Mouse (Mus musculus): ENCODE results near the gene Spag9.

Gene Spag9

DNA sequence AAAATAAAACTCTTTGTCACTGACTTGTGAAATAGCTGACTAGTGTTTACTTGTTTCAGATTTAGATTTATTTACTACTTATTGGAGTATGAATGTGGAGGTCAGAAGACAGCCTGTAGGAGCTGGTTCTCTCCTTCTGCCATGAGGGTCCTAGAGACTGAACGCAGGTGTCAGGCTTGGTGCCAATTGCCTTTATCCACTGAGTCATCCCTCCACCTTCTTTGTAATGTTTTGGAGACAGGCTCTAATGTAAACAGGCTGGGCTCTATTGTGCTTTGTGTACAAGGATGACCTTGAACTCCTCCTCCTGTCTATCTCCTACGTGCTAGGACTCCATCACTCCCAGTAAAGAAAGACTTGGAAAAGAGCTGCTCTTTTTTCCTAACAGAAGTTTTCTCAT is 51.4 kb downstream of the Spag9 start:
- DNase-seq (ENCODE audit: low spot score in 2 of 2) = no peak

GRCm38 (mm10) chr11:94054176-94054575 is 58.3 kb downstream of the Spag9 start:
- DNase-seq (ENCODE audit: low spot score in 2 of 2) = no peak

DNA sequence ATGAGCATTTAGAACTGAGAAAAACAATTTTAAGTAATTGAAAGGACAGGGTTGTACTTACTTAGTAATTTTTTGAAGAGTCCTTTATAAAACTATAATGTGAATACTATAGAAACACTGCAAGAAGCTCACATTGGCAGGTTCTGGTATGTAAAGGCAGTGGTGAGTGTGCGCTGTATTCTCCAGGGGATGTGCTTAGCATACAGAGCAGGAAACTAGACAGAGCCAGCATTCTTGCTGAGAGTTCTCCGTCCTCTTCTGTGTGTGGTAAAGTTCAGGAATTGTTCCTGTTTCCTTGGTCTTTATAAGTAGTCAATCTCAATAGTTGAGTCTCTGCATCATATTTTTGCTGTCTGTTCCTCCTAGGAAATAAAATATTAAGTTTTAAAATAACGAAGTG is 59.0 kb downstream of the Spag9 start:
- DNase-seq (ENCODE audit: low spot score in 2 of 2) = no peak

DNA sequence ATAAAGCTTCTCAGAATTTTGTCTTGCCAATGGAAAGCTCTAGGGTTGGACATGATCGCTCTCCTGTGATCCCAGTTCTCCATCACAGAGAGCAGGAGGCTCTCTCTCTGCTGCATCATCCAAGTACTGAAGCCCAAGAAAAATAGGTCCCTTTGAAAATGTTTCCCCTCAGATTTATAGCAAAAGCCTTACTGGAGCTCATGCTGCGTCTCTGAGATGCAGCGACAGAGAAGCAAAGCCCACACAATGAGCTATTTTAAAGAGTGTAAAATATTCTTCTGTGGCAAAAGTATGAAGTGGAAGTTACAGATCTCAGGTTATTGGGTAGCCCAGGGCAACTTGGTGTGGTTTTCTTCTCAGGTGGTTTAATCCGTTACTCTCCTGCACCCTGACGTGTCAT is 68.0 kb downstream of the Spag9 start:
- DNase-seq (ENCODE audit: low spot score in 2 of 2) = no peak

DNA sequence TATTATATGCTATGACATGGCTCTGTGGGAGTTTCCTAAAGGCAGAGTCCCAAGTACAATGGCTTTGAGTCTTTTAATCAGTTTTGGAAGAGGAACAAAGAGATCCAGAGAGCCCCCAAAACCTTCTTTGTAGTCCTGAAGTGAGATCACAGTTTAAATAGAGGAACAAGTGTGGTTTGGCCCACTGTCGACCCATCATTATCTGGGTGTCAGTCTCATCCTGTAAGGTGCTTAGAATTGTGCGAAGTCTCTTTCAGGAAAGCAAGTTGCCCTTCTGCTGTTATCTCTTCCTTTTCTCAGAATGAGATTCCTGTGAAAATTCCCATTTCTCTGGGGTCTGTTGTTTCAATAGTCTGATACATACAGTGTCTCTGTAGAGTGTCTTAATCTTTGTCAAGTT is 74.6 kb downstream of the Spag9 start:
- DNase-seq (ENCODE audit: low spot score in 2 of 2) = no peak

- DNase-seq (ENCODE audit: low spot score in 2 of 2) = peak in 1 of 2 experiments; percentile 4
These were observed 77.4 kb downstream of the Spag9 start for GRCm38 (mm10) chr11:94073283-94073682.

DNA sequence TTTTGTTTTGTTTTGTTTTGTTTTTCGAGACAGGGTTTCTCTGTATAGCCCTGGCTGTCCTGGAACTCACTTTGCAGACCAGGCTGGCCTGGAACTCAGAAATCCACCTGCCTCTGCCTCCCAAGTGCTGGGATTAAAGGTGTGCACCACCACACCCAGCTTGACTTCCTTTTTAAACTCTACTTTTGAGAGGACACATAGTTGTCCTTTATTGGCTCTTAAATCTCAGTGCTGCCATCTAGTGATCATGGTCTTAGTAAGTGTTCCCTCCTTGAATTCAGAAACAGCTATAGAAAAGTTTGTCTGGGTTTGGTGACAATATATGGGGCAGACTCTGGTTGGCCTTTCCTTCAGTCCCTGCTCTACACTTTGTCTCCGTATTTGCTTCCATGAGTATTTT is 91.1 kb downstream of the Spag9 start:
- DNase-seq (ENCODE audit: low spot score in 2 of 2) = peak; percentile 25 to 37

GRCm38 (mm10) chr11:94090496-94090895 is 94.6 kb downstream of the Spag9 start:
- DNase-seq (ENCODE audit: low spot score in 2 of 2) = no peak

- no peak for DNase-seq (ENCODE audit: low spot score in 2 of 2)
These were observed 101.6 kb downstream of the Spag9 start for GRCm38 (mm10) chr11:94097489-94097888.

GRCm38 (mm10) chr11:94098840-94099239 is 102.9 kb downstream of the Spag9 start:
- DNase-seq (ENCODE audit: low spot score in 2 of 2) = no peak

- DNase-seq (ENCODE audit: low spot score in 2 of 2) = no peak
These were observed 117.9 kb downstream of the Spag9 start for GRCm38 (mm10) chr11:94113795-94114194.

DNA sequence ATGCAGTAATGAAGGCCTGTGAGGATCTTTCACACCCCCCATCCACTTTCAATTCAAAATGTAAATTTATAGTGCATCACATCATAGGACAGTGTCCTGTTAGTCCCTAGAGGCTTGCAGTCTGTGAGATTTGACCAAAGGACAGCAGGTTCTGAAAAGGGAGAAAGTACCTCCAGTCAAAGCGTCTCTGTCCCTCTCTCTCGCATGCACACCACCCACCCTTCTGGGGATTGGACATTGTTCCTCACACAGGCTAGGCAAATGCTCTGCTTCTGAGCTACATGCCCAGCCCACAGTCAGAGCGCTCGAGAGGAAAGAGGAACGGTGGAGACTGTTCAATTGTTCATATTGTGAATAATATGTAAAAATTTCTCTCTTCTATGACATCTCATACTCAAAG is 119.5 kb downstream of the Spag9 start:
- DNase-seq (ENCODE audit: low spot score in 2 of 2) = no peak

DNA sequence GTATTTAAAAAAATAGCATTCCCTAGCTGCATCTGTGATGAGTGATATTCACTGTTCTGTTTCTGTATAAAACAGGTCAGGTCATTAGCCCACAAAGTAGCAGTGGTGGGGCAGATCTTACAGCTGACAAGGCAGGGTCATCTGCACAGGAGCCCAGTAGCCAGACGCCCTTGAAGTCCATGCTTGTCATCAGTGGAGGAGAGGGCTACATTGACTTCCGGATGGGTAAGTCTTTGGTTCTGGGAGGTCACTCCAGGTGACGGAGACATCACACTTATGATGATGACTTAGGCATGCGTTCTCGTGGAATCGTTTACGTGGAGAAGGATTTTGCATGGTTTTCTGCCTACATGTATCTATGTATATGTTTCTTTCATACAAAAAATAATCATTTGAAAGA is 120.8 kb downstream of the Spag9 start:
- DNase-seq (ENCODE audit: low spot score in 2 of 2) = no peak

GRCm38 (mm10) chr11:94117836-94118235 is 121.9 kb downstream of the Spag9 start:
- no peak for DNase-seq (ENCODE audit: low spot score in 2 of 2)

DNA sequence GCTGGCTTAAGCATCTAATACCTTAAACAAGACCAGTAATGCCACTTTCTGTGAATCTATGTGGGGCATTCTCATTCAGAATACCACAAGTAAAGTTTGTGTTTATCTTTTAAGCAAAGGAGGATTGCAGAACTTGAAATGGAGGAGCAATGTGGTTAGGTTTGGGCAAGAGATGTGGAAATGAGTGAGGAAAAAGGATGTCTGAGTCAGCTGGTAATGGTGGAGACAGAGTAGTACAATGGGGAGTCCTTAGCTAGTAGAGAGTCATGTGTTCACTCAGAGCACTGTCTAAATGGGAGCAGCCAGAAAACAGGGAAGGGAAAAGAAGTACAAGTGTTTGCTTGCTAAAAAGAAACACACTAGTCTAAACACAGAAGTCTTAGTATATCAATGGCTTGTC is 122.7 kb downstream of the Spag9 start:
- no peak for DNase-seq (ENCODE audit: low spot score in 2 of 2)

- DNase-seq (ENCODE audit: low spot score in 2 of 2) = no peak
These were observed 124.8 kb downstream of the Spag9 start for GRCm38 (mm10) chr11:94120690-94121089.

DNA sequence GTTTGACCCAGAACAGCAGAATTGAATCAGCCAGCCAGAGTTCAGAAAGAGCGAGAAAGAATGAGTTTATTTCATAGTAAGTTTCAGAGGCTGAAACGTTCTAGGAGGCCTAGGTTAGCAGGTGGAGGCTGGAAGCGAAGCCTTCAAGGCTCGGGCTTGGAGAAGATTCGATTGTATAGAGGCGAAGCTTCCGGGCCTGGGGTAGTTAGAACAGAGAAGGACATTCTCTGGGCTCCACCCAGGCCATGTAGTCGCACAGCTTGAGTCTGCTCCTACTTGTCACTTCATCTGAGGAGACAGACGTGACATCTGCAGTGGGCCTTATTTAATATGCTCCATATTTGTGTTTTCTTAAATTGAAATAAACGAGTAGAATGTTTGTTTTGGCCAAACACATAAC is 125.6 kb downstream of the Spag9 start:
- no peak for DNase-seq (ENCODE audit: low spot score in 2 of 2)

DNA sequence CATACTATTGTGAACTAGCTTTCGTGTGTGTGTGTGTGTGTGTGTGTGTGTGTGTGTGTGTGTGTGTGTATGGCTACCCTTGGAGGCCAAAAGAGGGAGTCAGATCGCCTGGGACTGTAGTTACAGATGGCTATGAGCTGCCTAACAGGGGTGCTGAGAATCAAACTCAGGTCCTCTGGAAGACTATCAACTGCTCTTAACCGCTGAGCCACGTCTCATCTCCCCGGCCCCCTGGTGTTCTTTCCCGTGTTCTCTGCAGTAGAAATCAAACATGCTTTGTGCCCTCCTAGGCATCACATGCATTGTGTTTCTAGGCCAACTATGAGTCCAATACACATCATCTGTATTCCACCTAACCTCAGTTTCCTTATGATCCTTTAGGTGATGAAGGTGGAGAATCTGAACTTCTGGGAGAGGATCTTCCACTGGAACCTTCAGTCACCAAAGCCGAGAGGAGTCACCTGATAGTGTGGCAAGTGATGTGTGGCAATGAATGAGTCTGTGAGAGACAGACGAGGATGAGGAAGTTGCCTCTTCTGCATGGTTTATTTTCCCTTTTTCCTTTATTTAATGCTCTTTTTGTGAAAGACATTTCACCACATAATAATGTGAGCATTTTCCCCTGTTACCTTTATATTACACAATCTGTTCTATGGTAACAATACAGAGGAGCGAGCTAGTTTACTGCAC is 126.6 kb downstream of the Spag9 start:
- no peak for DNase-seq (ENCODE audit: low spot score in 2 of 2)

DNA sequence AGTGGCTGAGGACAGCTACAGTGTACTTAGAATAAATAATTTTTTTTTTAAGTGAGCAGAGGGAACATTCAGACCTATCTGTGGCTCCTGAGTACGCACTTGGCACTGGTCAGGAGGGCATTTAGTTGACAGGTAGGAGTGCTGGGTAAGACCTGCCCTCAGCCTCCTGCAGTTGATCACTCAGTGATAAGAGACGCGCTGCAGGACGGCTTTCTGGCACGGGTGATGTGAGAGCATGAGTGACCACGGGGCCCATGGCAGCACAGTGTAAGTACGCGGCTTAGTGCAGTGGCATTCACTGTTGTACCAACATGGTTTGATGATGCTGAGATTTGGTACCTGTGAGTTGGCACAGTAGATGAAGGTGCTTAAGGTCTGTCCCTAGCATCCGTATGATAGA is 130.8 kb downstream of the Spag9 start:
- no peak for DNase-seq (ENCODE audit: low spot score in 2 of 2)

- DNase-seq (ENCODE audit: low spot score in 2 of 2) = peak; percentile 62 to 79
These were observed 132.1 kb downstream of the Spag9 start for GRCm38 (mm10) chr11:94127966-94128365.

DNA sequence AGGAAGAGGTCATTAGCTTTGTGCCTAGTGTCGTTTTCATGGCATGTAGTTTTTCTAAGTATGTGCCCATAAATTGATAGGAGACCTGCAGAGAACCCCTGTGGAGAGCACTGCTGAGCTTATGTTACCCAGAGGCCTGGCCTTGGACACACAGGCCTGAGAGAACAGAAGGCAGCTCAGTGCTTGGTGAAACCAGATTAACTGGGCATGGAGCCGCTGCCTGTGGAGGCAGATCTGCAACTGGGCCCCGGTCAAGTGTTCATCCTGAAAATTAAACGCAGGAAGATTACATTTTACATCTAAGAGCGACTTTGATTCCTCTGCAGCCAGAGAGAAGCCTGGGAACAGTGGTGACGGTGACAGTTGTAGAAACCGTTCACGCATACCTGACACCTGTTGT is 132.6 kb downstream of the Spag9 start:
- no peak for DNase-seq (ENCODE audit: low spot score in 2 of 2)

- DNase-seq (ENCODE audit: low spot score in 2 of 2) = peak; percentile 42 to 57
These were observed 133.6 kb downstream of the Spag9 start for GRCm38 (mm10) chr11:94129261-94130059.

All from natural killer cell, adult 2 months (primary cell).